Mouse (Mus musculus) liver, embryonic 11.5 days (tissue): ENCODE data around the gene Cubn. TPM values are rescaled to one million over a fixed set of nuclear protein-coding genes. Genes with fewer than 3 reads are reported as not detected.

Experiments used
- ATAC-seq: fragments of 200-750 bp; cut with Nextera tagmentation; replicated peaks from 2 replicates; pipeline ENCODE4 v1.8.0; 2017; ENCODE audit warnings: moderate number of reproducible peaks, mild to moderate bottlenecking, moderate TSS enrichment, moderate library complexity; ENCODE audit not compliant: low FRiP score
- DNase-seq: peaks from one replicate; pipeline ENCODE4 v3.0.0-alpha.2; 2017; ENCODE audit warnings: low spot score
- H3K27ac ChIP-seq: fragments of 300-500 bp; sonication (generic); 2 replicates; pipeline ENCODE4 v1.5.1; 2014; ENCODE audit warnings: mild to moderate bottlenecking, low read depth, low read length, control low read depth
- H3K27me3 ChIP-seq: fragments of 300-500 bp; sonication (generic); replicated peaks from 2 replicates; pipeline ENCODE4 v1.6.1; 2014; ENCODE audit warnings: low read length, mixed read lengths; ENCODE audit not compliant: control insufficient read depth, insufficient read depth
- H3K36me3 ChIP-seq: fragments of 300-500 bp; sonication (generic); 2 replicates; pipeline ENCODE4 v1.6.1; 2014; ENCODE audit warnings: mild to moderate bottlenecking, low read length, moderate library complexity, mixed read lengths; ENCODE audit not compliant: control insufficient read depth, insufficient read depth
- H3K4me1 ChIP-seq: fragments of 300-500 bp; sonication (generic); replicated peaks from 2 replicates; pipeline ENCODE4 v1.6.1; 2014; ENCODE audit warnings: low read length, mixed read lengths; ENCODE audit not compliant: control insufficient read depth, insufficient read depth
- H3K4me2 ChIP-seq: fragments of 300-500 bp; sonication (generic); 2 replicates; pipeline ENCODE4 v1.6.1; 2014; ENCODE audit warnings: mild to moderate bottlenecking, control low read depth, moderate library complexity
- H3K4me3 ChIP-seq: fragments of 300-500 bp; sonication (generic); 2 replicates; pipeline ENCODE4 v1.5.1; 2014; ENCODE audit warnings: low read depth, low read length, control low read depth
- H3K9ac ChIP-seq: fragments of 300-500 bp; sonication (generic); 2 replicates; pipeline ENCODE4 v1.6.1; 2014; ENCODE audit warnings: low read depth, low read length, control low read depth
- H3K9me3 ChIP-seq: fragments of 300-500 bp; sonication (generic); 2 replicates; pipeline ENCODE4 v1.6.1; 2016; ENCODE audit warnings: low read length, inconsistent platforms, mixed read lengths; ENCODE audit not compliant: control insufficient read depth
- WGBS: fragments of 180-500 bp; shearing (Covaris S2); extraction: QIAGEN DNeasy Blood & Tissue Kit; methylation state at CpG from one replicate; pipeline ENCODE4 v1.1.7; 2014; 5-methylcytosine and 5-hydroxymethylcytosine counted together
- polyA plus RNA-seq: library from polyadenylated mRNA; unstranded; fragments of >200 nt; fragmentation: Nextera tagmentation; extraction: Ambion mirVana; gene quantifications from 2 replicates; pipeline ENCODE4 v1.2.1, GENCODE M21; 2014

The Cubn gene
- polyA plus RNA-seq, 1 experiment from 2014 or later = 0.15 TPM

GRCm38 (mm10) chr2:13386631-13387030 is 105.0 kb downstream of the Cubn start:
- Histone ChIP-seq H3K4me1 (peaks cover 26% of the 10 kb centered on the region), H3K9me3 (no peaks in the 10 kb centered on the region), H3K36me3 (no peaks in the 10 kb centered on the region), H3K27ac (no peak overlapping the region), H3K4me2 (no peak overlapping the region), H3K4me3 (no peak overlapping the region), H3K27me3 (no peaks in the 10 kb centered on the region), H3K9ac (no peak overlapping the region)
- 94% methylated on average over 5 of the region's 5 CpGs for WGBS
- DNase-seq = no peak
- no peak for ATAC-seq

DNA sequence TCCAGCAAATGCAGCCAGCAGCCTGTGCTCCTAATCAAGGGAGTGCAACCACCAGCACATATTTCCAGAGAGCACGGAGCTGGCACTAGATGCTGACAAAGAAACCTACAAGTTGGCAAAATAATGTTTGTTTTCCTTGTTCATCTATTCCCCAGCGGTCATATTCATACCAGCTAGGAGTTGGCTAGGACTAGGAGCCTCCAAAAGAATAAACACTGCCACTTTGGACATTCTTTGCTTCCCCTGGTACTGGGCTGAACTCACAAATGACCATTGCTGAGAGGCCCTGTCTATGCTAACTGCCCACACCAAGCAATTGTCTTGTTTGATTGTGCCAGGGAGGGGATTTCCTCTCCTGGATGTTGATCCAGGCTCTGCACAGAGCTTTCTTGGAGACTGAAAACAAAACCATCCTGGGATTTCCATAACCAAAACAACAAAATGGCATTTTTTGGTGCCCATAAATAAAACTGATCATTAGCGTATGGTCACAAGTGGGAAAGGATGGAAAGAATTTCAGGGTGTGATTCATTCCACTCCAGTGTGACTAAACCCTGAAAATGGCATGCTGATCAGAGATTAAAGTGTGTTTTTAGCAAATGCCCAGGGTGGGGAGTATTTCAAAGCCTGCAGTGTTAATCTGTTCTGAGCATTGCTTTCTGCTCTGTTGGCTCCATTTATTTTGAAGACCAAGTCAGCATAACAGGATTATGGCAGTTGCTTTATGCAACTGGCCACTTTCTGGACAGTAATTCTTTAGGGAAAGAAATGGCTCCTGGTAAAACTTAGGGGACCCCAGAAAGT is 105.9 kb downstream of the Cubn start:
- Histone ChIP-seq H3K4me1 (peaks cover 18% of the 10 kb centered on the region), H3K36me3 (no peaks in the 10 kb centered on the region), H3K4me2 (no peak overlapping the region), H3K27ac (peak overlapping the region; percentile 84), H3K9ac (no peak overlapping the region), H3K27me3 (no peaks in the 10 kb centered on the region), H3K9me3 (no peaks in the 10 kb centered on the region), H3K4me3 (no peak overlapping the region)
- DNase-seq (no peak), ATAC-seq (no peak)
- WGBS = 58% methylated on average over 3 of the region's 3 CpGs

- Histone ChIP-seq H3K4me1 (peaks cover 18% of the 10 kb centered on the region), H3K4me3 (no peak overlapping the region)
These were observed 106.7 kb downstream of the Cubn start for GRCm38 (mm10) chr2:13384775-13385541.

DNA sequence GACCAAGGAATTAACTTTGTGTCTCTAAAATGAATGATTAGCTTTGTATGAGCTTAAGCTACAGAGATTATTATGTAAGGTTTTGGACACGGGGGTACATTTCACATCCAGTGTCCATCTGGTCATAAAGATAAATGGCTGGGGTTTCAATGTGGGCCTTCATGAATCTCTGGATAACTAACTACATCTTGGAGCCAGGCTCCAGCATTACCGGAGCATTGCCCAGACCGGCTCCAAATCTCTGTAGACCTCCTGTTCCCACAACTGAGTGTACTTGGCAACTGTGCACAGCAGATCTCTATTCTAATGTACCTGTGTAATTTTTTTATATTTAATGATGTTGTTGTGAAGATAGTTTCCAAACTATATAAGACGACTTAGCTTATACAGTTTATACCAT is 115.4 kb downstream of the Cubn start:
- H3K27ac ChIP-seq = no peak overlapping the region
- no peaks in the 10 kb centered on the region for H3K36me3 ChIP-seq
- H3K4me2 ChIP-seq = no peak overlapping the region
- WGBS = 75% methylated on average over 4 of the region's 4 CpGs
- H3K4me3 ChIP-seq = no peak overlapping the region
- ATAC-seq (no peak), DNase-seq (no peak)
- no peaks in the 10 kb centered on the region for H3K9me3 ChIP-seq
- H3K4me1 ChIP-seq = peaks cover 12% of the 10 kb centered on the region
- H3K27me3 ChIP-seq = no peaks in the 10 kb centered on the region
- H3K9ac ChIP-seq = no peak overlapping the region

More at GRCm38 (mm10) chr2:13384775-13385541, 106.7 kb downstream of the Cubn start:
- Histone ChIP-seq H3K4me2 (peak overlapping the region; percentile 44), H3K9me3 (no peaks in the 10 kb centered on the region), H3K27ac (peak overlapping the region; percentile 84), H3K27me3 (no peaks in the 10 kb centered on the region), H3K36me3 (no peaks in the 10 kb centered on the region), H3K9ac (no peak overlapping the region)
- DNase-seq (no peak), ATAC-seq (peak; percentile 93)
- WGBS = 18% methylated on average over 4 of the region's 4 CpGs

DNA sequence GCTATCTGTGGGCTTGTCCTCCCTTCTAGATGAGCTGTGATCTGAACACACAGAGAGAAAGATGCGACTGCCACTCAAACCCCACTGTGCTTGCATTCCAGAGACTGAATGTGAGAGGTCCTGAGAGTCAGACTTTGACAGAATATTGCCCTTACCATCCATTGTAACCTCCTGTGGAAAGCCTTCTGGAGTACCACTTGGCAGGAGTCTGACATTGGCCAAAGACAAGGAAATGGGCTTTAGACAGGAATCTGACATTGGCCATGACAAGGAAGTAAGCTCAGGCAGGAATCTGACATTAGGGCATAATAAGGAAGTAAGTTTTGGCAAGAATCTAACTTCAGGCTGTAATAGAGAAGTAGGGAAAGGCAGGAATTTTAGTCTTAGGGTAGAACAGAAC is 118.3 kb downstream of the Cubn start:
- H3K9me3 ChIP-seq = no peaks in the 10 kb centered on the region
- H3K27me3 ChIP-seq = no peaks in the 10 kb centered on the region
- H3K4me2 ChIP-seq = no peak overlapping the region
- ATAC-seq = no peak
- H3K4me3 ChIP-seq = no peak overlapping the region
- 76% methylated on average over 1 of the region's 1 CpGs for WGBS
- H3K4me1 ChIP-seq = peaks cover 13% of the 10 kb centered on the region
- no peaks in the 10 kb centered on the region for H3K36me3 ChIP-seq
- no peak for DNase-seq
- no peak overlapping the region for H3K9ac ChIP-seq
- peak overlapping the region; percentile 80; the same call in 1 of the 2 replicates for H3K27ac ChIP-seq

DNA sequence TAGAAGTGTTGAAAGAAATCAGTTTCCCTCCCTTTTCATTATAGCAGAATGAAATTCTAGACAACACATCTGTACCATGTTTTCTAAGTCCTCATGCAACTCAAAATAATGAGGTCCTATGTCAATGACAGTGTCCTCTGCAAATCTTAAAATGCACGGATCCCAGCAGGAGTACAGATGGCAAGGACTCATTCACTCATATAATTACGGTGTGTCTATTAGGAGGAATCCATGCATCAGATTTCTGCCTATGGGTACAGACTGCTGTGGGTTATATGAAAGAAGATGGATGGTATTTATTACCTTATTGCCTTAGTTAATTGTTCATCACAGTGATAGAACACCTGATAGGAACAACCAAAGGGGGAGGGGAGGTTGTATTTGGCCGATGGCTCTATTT is 118.8 kb downstream of the Cubn start:
- DNase-seq = no peak
- Histone ChIP-seq H3K4me3 (no peak overlapping the region), H3K4me1 (peaks cover 13% of the 10 kb centered on the region), H3K27ac (peak overlapping the region; percentile 80), H3K36me3 (no peaks in the 10 kb centered on the region), H3K4me2 (peak overlapping the region; percentile 38; the same call in 1 of the 2 replicates), H3K9me3 (no peaks in the 10 kb centered on the region), H3K9ac (no peak overlapping the region), H3K27me3 (no peaks in the 10 kb centered on the region)
- 67% methylated on average over 3 of the region's 3 CpGs for WGBS
- ATAC-seq = no peak

DNA sequence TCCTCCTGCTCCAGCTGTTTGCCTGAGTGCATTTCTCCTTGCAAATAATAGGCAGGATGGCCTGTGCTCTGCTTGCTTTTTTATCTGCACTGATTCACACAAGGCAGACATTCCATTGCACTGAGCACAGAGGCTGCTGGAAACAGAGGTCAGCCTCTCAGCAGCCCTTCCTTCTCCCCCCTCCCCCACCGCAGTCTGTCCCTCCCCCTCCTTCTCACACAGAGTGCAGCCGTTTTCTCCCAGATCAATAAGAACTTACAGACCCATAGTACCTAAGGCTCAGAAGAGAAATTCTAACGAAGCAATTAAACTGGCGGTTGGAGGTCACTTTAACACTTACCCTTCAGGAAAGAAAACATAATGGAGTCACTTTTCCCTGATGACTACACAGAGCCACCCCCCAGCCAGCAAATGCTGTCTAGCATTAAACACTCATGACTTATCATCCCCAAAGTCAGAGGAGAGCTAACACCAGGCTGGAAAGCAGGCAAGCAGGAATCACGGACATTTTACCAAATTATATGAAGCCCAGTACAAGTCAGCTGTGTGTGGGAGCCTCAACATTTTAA is 119.3 kb downstream of the Cubn start:
- peak overlapping the region; percentile 38 for H3K4me2 ChIP-seq
- DNase-seq (no peak), ATAC-seq (peak; percentile 76)
- peak overlapping the region; percentile 80 for H3K27ac ChIP-seq
- H3K4me1 ChIP-seq = peaks cover 13% of the 10 kb centered on the region
- WGBS = 11% methylated on average over 5 of the region's 5 CpGs
- no peaks in the 10 kb centered on the region for H3K27me3 ChIP-seq
- no peak overlapping the region for H3K4me3 ChIP-seq
- H3K36me3 ChIP-seq = no peaks in the 10 kb centered on the region
- no peaks in the 10 kb centered on the region for H3K9me3 ChIP-seq
- H3K9ac ChIP-seq = no peak overlapping the region

DNA sequence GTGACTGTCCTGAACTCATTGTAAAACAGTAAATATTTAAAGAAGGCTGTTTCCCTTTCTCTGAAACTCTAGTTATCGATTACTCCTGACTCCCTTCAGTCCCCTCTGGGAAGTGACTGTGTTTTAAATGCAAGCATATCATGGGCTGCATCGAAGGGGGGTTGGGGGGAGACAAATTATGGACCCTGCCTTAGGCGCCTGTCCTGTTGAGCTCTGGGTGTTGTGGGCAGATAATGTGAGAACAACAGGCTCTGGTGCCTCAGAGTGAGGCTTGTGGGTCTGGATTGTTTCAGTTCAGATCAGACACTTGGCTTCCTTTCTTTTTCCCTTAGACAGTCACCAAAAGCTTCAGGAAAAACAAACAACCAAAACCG is 119.8 kb downstream of the Cubn start:
- ATAC-seq (peak; percentile 67), DNase-seq (no peak)
- Histone ChIP-seq H3K4me1 (peaks cover 13% of the 10 kb centered on the region), H3K9me3 (no peaks in the 10 kb centered on the region), H3K27me3 (no peaks in the 10 kb centered on the region), H3K36me3 (no peaks in the 10 kb centered on the region), H3K4me2 (peak overlapping the region; percentile 46), H3K4me3 (no peak overlapping the region), H3K9ac (0 out of 2 replicates have a peak overlapping the region, but pooled peaks have one; percentile 25), H3K27ac (peak overlapping the region; percentile 80)
- WGBS = 2% methylated on average over 4 of the region's 4 CpGs
